Mouse (Mus musculus) heart, postnatal 4 days (tissue): ENCODE results near the gene Zfp819. TPM values are rescaled to one million over a fixed set of nuclear protein-coding genes. Genes with fewer than 3 reads are reported as not detected.
A peak's percentile ranks its signal among the peaks of the same experiment; 100 is the strongest.

Source experiments
- DNase-seq: peaks from one replicate; pipeline ENCODE4 v3.0.0; 2021
- total RNA-seq, 2 experiments: library from RNA; stranded (reverse); gene quantifications; 2 replicates each; pipeline ENCODE4 v1.2.3; 2021

Zfp819 gene
- total RNA-seq = not detected

- peak; percentile 62 for DNase-seq
Measured at GRCm38 (mm10) chr7:43606896-43607742, at the start of gene Zfp819. Gene Zfp819 (plus strand): TSS chr7:43607169.

GRCm38 (mm10) chr7:43562006-43562633, 44.8 kb upstream of the Zfp819 start, which contains the start of gene Zfp658:
Gene Zfp658 (plus strand): TSS chr7:43562256.
- peak; percentile 87 for DNase-seq

- DNase-seq = peak; percentile 12
Measured at GRCm38 (mm10) chr7:43562651-43563070, 44.3 kb upstream of the Zfp819 start.

GRCm38 (mm10) chr7:43563300-43563699, 43.7 kb upstream of the Zfp819 start:
- DNase-seq = no peak

GRCm38 (mm10) chr7:43571216-43571615, 35.8 kb upstream of the Zfp819 start:
- DNase-seq = no peak

- peak; percentile 91 for DNase-seq
Measured at GRCm38 (mm10) chr7:43579440-43580171, 27.4 kb upstream of the Zfp819 start, which contains the start of gene Zfp719. Gene Zfp719 (plus strand): TSS chr7:43579610.

- DNase-seq = no peak
Measured at GRCm38 (mm10) chr7:43580526-43580925, 26.4 kb upstream of the Zfp819 start.

- no peak for DNase-seq
Measured at GRCm38 (mm10) chr7:43584790-43585189, 22.2 kb upstream of the Zfp819 start.

- DNase-seq = no peak
Measured at GRCm38 (mm10) chr7:43601884-43602283, 5.1 kb upstream of the Zfp819 start.

- no peak for DNase-seq
Measured at GRCm38 (mm10) chr7:43607743-43608287, 846 bp downstream of the Zfp819 start.

GRCm38 (mm10) chr7:43608316-43608824, 1.4 kb downstream of the Zfp819 start:
- no peak for DNase-seq

- DNase-seq = no peak
Measured at GRCm38 (mm10) chr7:43613816-43614551, 7.0 kb downstream of the Zfp819 start.

- DNase-seq = no peak
Measured at GRCm38 (mm10) chr7:43622927-43623326, 16.0 kb downstream of the Zfp819 start.

GRCm38 (mm10) chr7:43623819-43624218, 16.9 kb downstream of the Zfp819 start:
- no peak for DNase-seq

GRCm38 (mm10) chr7:43625065-43625464, 18.1 kb downstream of the Zfp819 start:
- no peak for DNase-seq

- DNase-seq = no peak
Measured at GRCm38 (mm10) chr7:43625794-43626422, 18.9 kb downstream of the Zfp819 start.

- no peak for DNase-seq
Measured at GRCm38 (mm10) chr7:43633940-43634339, 27.0 kb downstream of the Zfp819 start.

- no peak for DNase-seq
Measured at GRCm38 (mm10) chr7:43634500-43634899, 27.5 kb downstream of the Zfp819 start, which contains the start of gene Ceacam18. Gene Ceacam18 (plus strand): TSS chr7:43634707.

- DNase-seq = no peak
Measured at GRCm38 (mm10) chr7:43636194-43636593, 29.2 kb downstream of the Zfp819 start.

GRCm38 (mm10) chr7:43637118-43637517, 30.1 kb downstream of the Zfp819 start:
- DNase-seq = no peak

- no peak for DNase-seq
Measured at GRCm38 (mm10) chr7:43642587-43642986, 35.6 kb downstream of the Zfp819 start.
